Mouse (Mus musculus): ENCODE data around the gene Dhh.

The Dhh gene

DNA sequence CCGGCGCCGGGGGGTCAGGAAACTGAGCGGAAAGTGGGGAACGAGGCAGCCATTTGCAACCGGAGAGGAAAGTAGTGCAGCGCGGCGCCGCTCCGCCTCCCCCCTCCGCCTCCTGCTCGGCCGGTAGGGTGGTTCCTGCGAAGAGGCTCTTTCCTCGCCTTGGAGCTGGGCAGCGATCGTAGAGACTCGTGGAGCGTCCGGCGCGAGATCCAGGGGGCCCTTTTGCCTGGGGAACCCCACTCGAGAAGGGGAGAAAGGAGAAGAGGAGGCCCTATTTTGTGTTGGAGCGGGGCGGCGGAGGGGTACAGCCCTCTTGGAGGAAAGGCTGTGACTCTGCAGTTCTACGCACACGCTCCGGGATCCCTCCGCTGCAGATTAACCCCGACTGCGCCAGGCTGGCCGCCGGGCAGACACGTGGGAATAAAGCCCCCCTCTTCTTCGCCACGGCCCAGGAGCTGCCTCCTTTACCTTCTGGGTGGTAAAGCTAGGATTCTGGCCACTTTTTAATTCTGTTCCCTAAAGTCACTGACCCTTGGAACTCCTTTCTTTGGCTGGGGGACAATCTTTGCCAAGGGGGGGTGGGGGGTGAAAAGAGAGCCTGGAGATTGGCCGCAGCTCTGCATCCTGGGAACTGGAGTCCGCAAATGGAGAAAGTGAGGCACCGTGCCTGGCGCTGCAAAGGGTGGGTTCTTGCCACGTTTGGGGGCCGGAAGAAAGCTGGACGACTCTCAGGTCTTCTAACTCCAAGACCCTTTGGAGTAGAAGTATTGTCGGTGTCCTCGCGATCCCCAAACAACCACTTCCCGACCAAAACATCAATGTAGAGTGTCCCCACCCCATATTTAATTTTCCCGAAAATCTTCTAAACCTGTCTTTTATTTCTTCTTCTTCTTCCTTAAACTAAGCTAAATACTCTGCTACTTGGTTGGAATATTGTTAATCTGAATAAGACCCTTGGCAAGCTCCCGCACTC is 26.1 kb downstream of the Dhh start:
- DNase-seq (ENCODE audit: low spot score in 2 of 2) = peak; percentile 76 to 95

DNA sequence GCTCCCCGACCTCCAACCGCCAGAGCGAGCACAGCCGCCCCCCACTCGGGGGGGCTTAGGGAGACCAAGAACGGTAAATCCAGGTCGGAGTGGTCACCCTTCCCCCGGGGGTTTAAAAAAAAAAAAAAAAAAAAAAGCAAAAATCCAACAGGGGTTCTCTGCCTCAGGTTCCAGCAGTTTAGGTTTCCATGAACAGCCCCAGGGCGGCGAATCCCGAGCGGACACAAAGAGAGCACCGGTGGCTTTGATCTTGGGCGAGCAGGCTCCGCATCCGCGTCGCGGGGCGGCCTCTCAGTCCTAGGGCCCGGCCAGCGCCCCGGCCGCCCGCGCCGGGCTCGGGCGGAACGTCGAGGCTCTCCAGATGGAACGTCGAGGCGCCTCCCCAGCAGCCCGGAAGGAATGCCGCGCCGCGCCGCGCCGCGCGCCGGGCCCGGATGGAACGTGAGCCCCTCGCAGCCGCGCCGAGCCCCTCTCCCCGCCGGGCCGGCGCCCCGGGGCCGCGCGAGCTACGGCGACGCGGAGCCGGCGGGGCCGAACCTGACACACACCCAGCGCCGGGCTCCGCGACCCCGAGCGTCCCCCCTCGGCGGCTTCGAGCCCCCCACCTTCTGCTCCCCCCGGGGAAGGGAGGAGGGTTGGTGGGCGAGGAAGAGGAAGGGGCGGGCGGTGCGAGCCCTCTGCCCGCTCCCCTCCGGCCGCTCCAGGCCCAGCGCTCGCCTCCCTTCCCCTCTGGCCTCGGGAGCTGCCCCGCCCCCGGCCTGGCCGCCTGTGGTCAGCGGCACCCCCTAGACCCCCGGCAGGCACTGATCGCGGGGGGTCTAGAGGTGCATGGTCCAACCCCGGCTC is 27.0 kb downstream of the Dhh start, which contains the start of gene Kmt2d:
TSS of gene Kmt2d (minus strand) at position 135 of the 846 bp plus-strand sequence.
- DNase-seq (ENCODE audit: low spot score in 2 of 2) = no peak

DNA sequence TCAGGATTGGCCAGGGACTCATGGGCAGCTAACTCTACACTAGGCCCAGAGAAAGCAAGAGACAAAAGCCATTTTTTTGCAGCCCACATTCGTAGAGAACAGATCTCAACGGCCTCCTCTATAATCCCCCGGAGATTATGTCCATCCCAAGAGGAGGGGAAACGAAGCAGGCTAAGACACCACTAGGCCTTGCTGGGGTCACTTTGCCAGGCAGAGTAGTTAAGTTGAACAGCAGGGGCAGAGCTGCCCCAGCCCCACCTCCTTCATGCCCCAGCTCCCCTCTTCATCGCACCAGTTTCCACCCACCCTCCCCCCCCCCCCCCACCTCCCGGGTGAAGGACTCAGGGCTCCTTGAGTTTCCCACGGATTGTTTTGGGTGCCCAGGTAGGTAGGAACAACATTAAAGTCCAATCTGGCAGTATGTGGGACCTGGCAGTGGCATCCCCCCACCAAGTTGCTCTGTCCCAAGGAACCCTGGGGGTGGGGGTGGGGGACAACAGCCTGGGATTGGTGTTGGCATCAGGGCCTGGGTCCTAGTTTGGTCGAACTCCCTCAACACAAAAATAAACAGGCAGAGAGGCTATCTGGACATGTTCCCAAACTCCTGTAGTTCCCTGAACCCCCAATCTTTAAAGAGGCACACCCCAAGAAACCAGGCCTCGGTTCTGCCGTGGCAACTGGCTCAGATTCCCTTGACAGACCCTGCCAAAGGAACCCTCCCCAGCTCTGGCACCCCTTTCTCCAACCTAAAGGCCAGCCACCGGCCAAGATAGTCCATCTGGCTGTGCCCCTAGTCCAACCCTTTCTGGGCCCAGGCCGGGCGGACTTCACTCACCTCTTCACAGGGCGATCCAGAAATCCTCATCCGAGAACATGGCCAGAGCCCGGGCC is 27.9 kb downstream of the Dhh start:
- DNase-seq (ENCODE audit: low spot score in 2 of 2) = no peak

DNA sequence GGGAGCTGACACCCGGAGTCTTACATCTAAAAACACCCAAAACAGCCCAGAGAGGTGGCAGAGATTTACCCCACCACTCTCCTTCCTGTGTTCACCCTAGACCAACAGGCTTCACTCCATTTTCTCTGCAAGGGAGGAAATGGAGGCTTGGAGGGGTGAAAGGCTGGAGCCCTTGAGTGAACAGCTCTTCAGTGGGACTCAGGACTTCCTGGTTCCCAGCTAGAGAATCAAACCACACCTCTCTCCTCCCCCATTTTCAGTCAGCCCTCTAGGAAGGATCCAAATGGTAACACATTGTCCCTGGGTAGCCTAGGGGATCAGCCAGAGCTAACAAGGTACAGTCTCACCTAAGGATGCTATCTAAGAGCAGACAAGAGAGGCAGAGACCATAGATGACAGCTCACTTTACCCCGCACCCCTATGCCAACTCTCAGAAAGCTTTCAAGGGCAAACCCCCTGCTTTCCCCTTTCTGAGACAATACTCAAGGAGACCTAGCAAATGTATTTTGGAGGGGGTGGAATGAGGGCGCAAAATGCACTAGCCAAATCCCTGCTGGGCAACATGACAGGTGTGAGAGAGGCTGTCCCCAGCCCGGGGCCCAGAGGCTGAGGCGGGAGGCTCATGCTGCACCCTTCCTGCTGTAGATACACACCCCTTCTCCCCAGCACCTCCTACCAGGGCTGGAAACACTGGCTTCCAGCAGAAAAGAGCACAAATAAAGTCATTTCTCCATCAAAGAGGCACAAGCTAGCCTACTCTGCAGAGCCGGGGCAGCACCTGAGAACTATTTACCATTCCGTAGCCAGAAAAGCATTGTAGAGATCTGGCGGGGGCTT is 28.8 kb downstream of the Dhh start:
- no peak for DNase-seq (ENCODE audit: low spot score in 2 of 2)

DNA sequence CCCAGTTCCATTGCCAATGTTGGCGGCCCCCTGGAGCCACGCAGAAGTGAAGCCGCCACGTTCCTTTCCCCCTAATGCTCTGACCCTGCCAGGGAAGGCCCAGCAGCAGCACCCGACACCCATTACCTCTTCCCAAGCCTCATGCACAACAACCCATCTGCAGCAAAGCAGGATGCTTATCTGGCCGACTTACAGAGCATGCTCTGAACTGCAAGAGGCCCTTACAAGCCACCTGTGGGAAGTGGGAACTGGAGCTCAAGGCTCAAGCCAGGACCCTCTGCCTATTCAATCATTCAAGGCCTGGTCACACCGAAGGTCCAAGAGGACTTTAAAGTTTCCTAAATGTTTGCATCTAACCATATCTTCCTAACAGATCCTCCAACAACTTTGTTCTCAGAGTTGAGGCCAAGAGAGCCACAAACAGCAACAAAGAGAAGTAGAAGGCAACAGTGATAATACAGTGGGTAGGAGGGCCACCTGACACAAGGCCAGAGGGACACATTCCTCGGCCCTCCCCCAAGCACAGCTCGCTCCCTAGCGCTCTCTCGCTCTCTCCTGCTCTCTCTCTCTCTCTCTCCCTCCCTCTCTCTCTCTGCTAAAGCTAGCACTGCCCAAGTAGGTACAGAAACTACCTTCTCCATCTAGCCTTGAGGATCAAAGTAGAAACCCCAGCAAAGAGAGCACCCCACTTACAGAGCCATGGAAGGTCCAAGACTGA is 29.8 kb downstream of the Dhh start:
- no peak for DNase-seq (ENCODE audit: low spot score in 2 of 2)

DNA sequence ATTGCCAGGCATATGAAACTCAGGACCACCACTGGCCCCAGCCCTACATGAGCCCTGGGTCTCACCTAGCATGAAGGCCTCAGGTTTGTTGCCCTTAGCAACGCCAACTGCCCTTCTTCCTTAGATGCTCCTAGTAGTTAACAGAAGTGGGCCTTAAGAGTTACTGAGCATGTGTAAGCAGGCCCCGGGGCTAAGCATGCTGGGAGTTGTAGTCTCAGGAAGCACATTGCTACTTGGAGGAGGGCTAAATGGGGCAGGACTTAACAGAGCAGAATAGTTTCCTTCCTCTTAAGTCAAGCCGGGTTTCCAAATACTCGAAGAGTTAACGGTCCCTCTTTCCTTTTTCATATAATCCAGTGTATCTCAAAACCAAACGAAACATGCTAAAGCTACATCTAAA is 31.0 kb downstream of the Dhh start:
- DNase-seq (ENCODE audit: low spot score in 2 of 2) = peak in 1 of 2 experiments; percentile 65

DNA sequence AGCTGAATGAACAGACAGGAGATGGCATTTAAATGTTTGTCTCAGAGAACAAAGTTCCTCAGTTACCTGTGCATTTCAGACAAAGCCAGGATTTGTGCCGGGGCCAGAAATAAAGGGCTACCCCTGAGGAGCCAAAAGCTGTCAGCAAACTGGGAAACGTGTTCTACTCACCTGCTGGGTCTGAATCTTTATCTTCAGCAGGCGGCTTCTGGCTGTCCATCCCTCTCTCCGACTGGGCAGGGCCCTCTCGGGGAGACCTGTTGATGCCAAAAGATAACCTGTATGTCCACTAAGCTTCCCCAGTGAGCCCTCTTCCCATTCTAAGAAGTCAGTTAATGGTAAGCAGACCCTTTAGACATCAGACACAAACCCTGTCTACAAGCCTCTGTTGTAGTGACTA is 31.8 kb downstream of the Dhh start:
- DNase-seq (ENCODE audit: low spot score in 2 of 2) = no peak

DNA sequence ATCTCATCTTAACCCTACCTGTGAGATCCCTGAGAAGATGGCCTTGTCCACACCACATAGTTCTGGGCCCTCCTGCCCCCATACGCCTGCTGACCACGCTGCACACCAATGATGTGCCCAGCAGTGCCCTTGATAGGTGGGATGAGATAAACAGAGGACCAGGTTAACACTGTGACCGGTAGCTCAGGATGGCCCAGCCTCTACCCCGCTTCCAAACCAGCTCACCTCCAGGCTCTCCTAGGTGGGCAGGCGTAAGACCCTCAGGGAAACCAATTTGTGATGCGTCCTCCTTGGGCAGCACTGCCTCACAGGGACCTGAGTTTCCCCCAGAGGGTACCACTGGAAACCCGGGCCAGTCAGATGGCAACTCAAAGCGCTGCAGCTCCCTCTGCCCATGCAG is 32.6 kb downstream of the Dhh start:
- no peak for DNase-seq (ENCODE audit: low spot score in 2 of 2)

DNA sequence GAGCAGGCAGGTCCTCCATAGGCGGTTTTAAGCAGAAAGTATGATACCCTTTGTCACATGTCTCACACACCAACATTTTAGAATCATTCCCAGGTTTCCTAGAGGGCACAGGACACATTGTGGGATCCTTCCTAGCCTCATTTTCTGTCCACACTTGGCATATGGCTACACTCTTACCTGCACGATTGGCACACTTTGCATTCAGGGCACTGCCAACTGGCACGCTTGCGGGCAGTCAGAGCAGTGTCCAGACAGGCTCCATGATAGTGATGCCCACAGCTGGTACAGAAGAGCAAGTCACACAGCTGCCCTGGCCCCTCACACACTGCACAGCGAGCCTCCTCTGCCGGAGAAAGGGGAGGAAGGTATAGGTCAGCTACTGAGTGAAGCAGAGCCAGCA is 33.4 kb downstream of the Dhh start:
- no peak for DNase-seq (ENCODE audit: low spot score in 2 of 2)

DNA sequence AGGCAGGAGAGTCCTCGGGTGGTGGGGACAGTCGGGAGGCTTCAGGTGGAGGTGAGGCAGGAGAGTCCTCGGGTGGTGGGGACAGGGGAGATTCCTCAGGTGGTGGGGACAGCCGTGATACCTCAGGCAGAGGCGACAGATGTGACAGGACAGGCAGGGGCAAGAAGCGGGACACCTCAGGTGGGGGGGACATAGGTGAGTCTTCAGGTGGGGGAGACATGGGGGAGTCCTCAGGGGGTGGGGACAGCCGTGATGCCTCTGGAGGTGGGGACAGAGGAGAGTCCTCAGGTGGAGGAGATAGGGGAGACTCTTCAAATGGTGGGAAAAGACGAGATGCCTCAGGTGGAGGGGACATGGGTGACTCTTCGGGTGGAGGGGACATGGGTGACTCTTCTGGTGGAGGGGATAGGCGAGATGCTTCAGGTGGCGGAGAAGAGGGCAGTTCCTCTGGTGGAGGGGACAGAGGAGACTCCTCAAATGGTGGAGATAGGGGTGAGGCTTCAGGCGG is 34.8 kb downstream of the Dhh start:
- no peak for DNase-seq (ENCODE audit: low spot score in 2 of 2)

DNA sequence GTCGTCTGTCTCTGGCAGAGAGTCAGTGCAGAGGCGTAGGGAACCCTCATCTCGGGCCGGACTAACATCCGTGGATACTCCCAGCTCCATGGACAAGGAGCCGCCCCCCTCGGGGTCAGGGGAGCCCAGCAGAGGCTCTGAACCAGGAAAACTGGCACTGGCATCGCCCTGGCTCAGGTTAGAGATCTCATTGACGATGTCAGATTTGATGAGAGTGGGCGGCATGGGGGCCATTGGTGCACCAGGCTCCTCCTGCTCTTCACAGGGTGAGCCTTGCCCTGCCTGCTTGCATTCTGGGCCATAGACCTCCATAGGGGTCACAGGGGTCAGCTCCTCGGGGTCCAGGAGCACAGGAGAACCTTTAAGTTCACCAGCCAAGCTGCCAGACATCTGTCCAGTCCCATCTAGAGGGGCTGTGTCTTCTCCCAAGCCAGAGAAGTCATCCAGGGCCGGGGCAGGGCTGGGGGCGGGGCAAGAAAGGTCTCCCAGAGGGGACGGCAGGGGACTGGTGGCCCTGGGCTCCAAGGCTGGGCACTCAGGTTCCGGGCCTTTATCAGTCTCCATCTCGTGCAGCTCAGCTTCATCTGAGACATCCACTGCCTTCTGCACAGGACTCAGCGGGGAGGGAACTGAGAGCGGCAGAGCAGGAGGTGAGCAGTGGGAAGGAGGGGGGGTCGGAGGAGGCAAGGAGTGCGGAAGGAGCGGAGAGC is 36.5 kb downstream of the Dhh start:
- no peak for DNase-seq (ENCODE audit: low spot score in 2 of 2)

DNA sequence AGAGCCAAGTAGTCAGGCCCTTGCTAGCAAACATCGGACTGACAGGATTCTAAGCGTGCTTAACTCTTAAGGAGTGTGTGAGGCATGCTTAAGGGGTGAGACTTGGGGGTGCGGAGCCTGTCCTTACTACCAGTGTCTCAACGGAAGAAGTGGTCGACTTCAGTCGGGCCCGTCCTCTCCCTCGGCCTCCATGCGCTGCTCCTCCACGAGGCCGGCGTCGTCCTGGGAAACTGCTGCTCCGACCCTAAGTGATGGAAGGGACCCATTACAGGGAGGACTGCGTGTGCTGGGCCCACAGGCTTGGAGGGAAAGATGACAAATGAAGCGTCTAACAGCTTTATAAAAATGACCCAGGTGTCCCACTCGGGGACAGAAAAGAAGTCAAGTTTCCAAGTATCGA is 37.4 kb downstream of the Dhh start:
- DNase-seq (ENCODE audit: low spot score in 2 of 2) = no peak

DNA sequence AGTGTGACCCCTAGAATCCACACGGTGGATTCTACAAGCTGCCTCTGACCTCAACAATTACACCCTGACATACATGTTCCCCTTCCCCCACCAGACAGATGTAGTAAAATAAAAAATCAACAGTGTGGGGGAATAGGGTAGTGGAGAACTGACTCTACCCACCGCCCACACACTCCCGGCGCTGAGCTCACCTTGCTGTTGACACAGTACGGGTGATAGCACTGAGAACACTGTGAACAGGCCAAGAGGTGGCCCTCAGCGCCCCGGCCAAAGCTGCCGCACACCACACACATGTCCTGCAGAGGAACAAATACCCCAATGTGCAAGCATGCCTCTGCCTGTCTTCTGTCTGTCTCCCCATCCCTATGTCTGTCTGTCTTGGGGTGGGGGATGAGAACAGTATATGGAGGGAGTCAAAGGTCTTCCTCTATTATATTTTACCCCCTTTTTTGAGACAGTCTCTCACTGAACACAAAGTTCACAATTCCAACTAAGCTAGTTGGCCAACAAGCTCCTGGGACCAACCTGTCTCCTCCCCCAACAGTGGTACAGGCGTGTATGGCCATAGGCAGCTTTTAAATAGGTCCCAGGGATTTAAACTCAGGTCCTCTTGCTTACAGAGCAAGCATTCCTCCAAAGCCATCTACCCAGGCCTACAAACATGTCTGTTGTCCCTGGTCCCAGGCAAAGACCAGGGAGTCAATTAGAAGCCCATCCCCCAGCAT is 38.9 kb downstream of the Dhh start:
- no peak for DNase-seq (ENCODE audit: low spot score in 2 of 2)

DNA sequence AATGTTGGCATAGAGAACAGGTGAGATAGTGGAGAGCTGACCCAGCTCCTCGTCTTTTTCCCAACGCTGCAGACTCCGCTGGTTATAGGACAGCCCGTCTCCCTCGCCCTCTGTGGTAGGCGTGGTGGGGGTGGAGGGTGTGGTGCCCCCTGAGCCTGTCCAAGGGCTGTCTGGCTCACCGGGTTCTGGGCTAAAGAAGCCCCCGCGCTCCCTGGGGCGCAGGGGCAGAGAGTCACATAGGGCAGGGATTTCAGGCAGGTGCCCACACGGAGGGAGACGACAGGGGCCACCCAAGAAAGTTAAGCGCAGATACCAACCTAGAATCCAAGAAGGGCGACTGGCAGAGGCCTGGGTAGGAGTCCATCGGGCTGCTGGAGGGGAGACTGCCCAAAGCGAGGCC is 44.1 kb downstream of the Dhh start:
- DNase-seq (ENCODE audit: low spot score in 2 of 2) = no peak

DNA sequence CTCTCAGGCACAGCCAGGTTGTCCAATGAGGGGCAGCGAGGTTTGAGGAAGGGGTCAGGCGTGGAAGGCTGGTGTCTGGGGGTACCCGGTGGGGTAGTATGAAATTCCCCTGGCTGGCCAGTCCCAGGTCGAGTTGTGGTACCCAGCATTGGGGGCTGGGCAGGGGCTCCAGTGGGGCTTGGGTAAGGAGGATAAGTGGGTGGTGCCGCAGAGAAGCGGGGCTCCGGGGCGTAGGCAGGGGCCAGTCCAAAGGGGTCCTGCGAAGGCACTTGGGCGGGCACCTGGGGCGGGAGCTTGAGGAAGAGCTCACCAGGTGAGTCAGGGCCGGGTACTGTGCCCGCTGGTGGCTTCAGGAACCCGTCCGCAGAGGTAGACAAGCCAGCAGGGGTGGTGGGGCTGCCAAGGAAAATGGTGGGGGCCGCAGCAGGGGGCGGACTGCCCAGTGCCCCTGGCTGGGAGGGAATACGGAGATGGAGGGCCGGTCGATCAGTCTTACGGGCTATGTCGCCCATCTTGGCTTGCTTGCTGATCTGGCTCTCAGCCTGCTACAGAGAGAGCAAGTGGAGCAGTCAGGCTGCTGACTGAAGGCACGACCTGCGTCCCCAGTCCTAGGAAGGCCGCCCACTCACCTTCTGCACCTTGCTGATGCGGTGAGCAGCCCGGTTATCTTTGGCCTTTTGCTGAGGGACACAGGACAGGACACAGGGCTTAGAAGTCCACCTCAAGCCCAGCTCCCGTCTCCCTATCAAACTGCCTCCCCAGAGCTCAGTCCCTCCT is 45.0 kb downstream of the Dhh start:
- no peak for DNase-seq (ENCODE audit: low spot score in 2 of 2)

DNA sequence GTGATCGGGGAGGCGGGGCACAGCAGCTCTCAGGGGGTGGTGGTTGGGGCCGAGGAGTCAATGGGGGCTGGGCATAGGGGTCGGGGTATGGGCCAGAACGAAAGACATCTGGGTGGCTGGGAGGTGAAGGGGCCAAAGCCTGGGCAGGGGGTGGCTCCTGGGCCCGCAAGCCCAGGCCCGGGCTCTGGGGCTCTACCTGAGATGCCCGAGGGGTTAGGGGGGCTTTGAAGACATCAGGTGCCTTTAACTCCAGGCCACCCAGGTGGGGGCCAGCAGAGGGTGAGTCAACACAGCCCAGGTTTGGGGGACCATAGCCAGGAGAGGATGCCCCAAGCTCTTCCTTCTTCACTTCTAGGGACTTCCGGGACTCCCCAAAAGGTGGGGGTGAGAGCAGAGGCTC is 45.6 kb downstream of the Dhh start:
- no peak for DNase-seq (ENCODE audit: low spot score in 2 of 2)

DNA sequence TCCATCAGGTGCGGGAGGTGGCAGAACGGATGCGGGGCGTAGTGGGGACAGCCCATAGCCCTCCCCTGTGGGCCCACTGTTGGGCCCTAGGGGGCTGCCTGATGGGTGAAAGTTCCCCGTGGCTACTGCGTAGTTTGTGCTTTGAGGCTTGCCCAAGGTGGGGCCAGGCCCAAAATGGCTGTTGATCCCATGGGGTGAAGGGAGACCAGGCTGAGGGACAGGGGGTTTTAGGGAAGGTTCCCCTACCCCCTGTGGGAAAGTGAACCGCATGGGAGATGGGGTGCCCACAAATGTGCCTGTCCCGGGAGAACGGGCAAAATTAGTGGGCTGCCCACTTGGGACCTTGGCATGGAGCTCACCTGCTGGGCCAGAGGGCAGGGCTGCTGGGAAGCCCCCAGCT is 46.3 kb downstream of the Dhh start:
- no peak for DNase-seq (ENCODE audit: low spot score in 2 of 2)
